8 mouse cellular contexts compared by ENCODE assay signal in genomic region chr7:18925162-18925938, GRCm38 (mm10). TPM values are rescaled to one million over a fixed set of nuclear protein-coding genes. Genes with fewer than 3 reads are reported as not detected.
DNase-seq lines count a peak whose midpoint lies in the region; ATAC-seq and TF ChIP-seq lines count a peak whose summit lies in the region.

Gene Nova2 (plus strand): TSS chr7:18925888.

- 0% methylated on average over 21 of the region's 45 CpGs for WGBS in forebrain, embryonic 14.5 days
- 2% methylated on average over 33 of the region's 45 CpGs for WGBS in liver, embryonic 14.5 days (ENCODE audit: insufficient replicate concordance)
- 1% methylated on average over 30 of the region's 45 CpGs for WGBS in stomach, embryonic 14.5 days

- H3K9me3 ChIP-seq in ES-Bruce4 (replicated peaks; ENCODE audit: control insufficient read depth, insufficient read depth, low read length, poor library complexity, severe bottlenecking), result no peaks in the 10 kb centered on the region
- H3K9me3 ChIP-seq in forebrain, embryonic 14.5 days (replicated peaks; ENCODE audit: control insufficient read depth, low read length), result no peaks in the 10 kb centered on the region
- H3K9me3 ChIP-seq in liver, embryonic 14.5 days (ENCODE audit: control insufficient read depth, low read length), result no peaks in the 10 kb centered on the region
- no peaks in the 10 kb centered on the region for H3K9me3 ChIP-seq in stomach, embryonic 14.5 days (ENCODE audit: control insufficient read depth, low read depth, low read length)

- peak within 1 kb of the TSS; percentile 76 for H3K4me3 ChIP-seq in ES-Bruce4 (ENCODE audit: low read depth, low read length)
- H3K4me3 ChIP-seq in forebrain, embryonic 14.5 days (ENCODE audit: low read depth, low read length), result peak within 1 kb of the TSS; percentile 97
- peak within 1 kb of the TSS in 1 of 2 experiments; percentile 26; a peak in 2 of 4 replicates for H3K4me3 ChIP-seq in liver, embryonic 14.5 days (ENCODE audit: insufficient read depth in 1 of 2, low read depth in 2 of 2, low read length in 2 of 2)
- peak within 1 kb of the TSS; percentile 45 for H3K4me3 ChIP-seq in stomach, embryonic 14.5 days (ENCODE audit: low read depth, low read length)

- H3K9ac ChIP-seq in ES-Bruce4 (ENCODE audit: low read depth, poor library complexity, severe bottlenecking), result peak within 1 kb of the TSS; percentile 87
- H3K9ac ChIP-seq in forebrain, embryonic 14.5 days (ENCODE audit: low read length), result peak within 1 kb of the TSS; percentile 99
- no peak within 1 kb of the TSS for H3K9ac ChIP-seq in liver, embryonic 14.5 days (replicated peaks)
- H3K9ac ChIP-seq in stomach, embryonic 14.5 days (replicated peaks; ENCODE audit: low read depth, low read length), result peak within 1 kb of the TSS; percentile 50; the same call in 1 of the 2 replicates

- DNase-seq in forebrain, embryonic 14.5 days (ENCODE audit: low spot score), result peak; percentile 98
- peak; percentile 86 to 88 for DNase-seq in heart, postnatal 10 days
- peak; percentile 90 to 91 for DNase-seq in kidney, postnatal 36 days
- DNase-seq in liver, embryonic 14.5 days (ENCODE audit: low read depth in 3 of 3, low spot score in 3 of 3), result peak; percentile 39 to 57 (median 50)
- peak; percentile 92 for DNase-seq in neural tube, embryonic 10.5 days (ENCODE audit: extremely low spot score, low spot score)

- H3K36me3 ChIP-seq in ES-Bruce4 (ENCODE audit: control insufficient read depth, insufficient read depth, low read length, poor library complexity, severe bottlenecking), result no peaks in the 10 kb centered on the region
- H3K36me3 ChIP-seq in forebrain, embryonic 14.5 days (ENCODE audit: control insufficient read depth, insufficient read depth, low read length), result no peaks in the 10 kb centered on the region
- H3K36me3 ChIP-seq in liver, embryonic 14.5 days (replicated peaks; ENCODE audit: control insufficient read depth, insufficient read depth, low read depth), result no peaks in the 10 kb centered on the region
- H3K36me3 ChIP-seq in stomach, embryonic 14.5 days (ENCODE audit: control insufficient read depth, insufficient read depth, low read length), result no peaks in the 10 kb centered on the region

- no peak for TF ChIP-seq CTCF in ES-Bruce4 (IDR thresholded peaks at IDR 0.05; ENCODE audit: low read depth, low read length)
- TF ChIP-seq CTCF in liver, embryonic 14.5 days (IDR thresholded peaks at IDR 0.05; ENCODE audit: low read depth), result no peak; the same call in 1 of the 2 replicates

- ATAC-seq in cerebellum, adult (ENCODE audit: insufficient number of reproducible peaks, low FRiP score, low TSS enrichment), result peak; percentile 71
- peak; percentile 85 for ATAC-seq in forebrain, embryonic 14.5 days
- peak; percentile 79 for ATAC-seq in liver, embryonic 14.5 days (ENCODE audit: insufficient read depth)
- ATAC-seq in stomach, embryonic 14.5 days (ENCODE audit: insufficient number of reproducible peaks, insufficient read depth, low FRiP score, low read depth), result peak; percentile 88

- H3K27ac ChIP-seq in ES-Bruce4 (ENCODE audit: insufficient read depth, low read length), result no peak within 1 kb of the TSS
- H3K27ac ChIP-seq in forebrain, embryonic 14.5 days (ENCODE audit: low read depth, low read length), result peak within 1 kb of the TSS; percentile 95
- no peak within 1 kb of the TSS for H3K27ac ChIP-seq in liver, embryonic 14.5 days
- no peak within 1 kb of the TSS for H3K27ac ChIP-seq in stomach, embryonic 14.5 days (ENCODE audit: low read length)

- H3K4me1 ChIP-seq in ES-Bruce4 (ENCODE audit: control insufficient read depth, insufficient read depth, low read length), result peaks cover 3% of the 10 kb centered on the region
- peaks cover 50% of the 10 kb centered on the region for H3K4me1 ChIP-seq in forebrain, embryonic 14.5 days (ENCODE audit: control insufficient read depth, insufficient read depth, low read length)
- H3K4me1 ChIP-seq in liver, embryonic 14.5 days (replicated peaks; ENCODE audit: control insufficient read depth in 2 of 2, insufficient read depth in 2 of 2, low read length in 1 of 2), result no peaks in the 10 kb centered on the region
- H3K4me1 ChIP-seq in stomach, embryonic 14.5 days (ENCODE audit: control insufficient read depth, insufficient read depth, low read length), result no peaks in the 10 kb centered on the region

- no peak for TF ChIP-seq EP300 in ES-Bruce4 (IDR thresholded peaks at IDR 0.05; ENCODE audit: insufficient read depth, low read depth, low read length)
- no peak for TF ChIP-seq EP300 in liver, embryonic 14.5 days (IDR thresholded peaks at IDR 0.05; ENCODE audit: low read depth)

- intact Hi-C loops in heart, postnatal 10 days (cut with DNase I), result no loop called here

- 0 out of 2 replicates have a peak, but pooled peaks cover 2% of the 10 kb centered on the region for H3K27me3 ChIP-seq in ES-Bruce4 (ENCODE audit: control insufficient read depth, insufficient read depth, low read length, poor library complexity, severe bottlenecking)
- H3K27me3 ChIP-seq in forebrain, embryonic 14.5 days (replicated peaks; ENCODE audit: control insufficient read depth, insufficient read depth, low read length), result no peaks in the 10 kb centered on the region
- peaks cover 40% of the 10 kb centered on the region for H3K27me3 ChIP-seq in liver, embryonic 14.5 days (ENCODE audit: control insufficient read depth, insufficient read depth, low read length)
- 0 out of 2 replicates have a peak, but pooled peaks cover 20% of the 10 kb centered on the region for H3K27me3 ChIP-seq in stomach, embryonic 14.5 days (ENCODE audit: control insufficient read depth, insufficient read depth, low read length)

- TF ChIP-seq POLR2A in ES-Bruce4 (IDR thresholded peaks at IDR 0.05; ENCODE audit: insufficient read depth, low read length), result no peak

- H3K4me2 ChIP-seq in forebrain, embryonic 14.5 days (ENCODE audit: low read length), result peak within 1 kb of the TSS; percentile 76
- H3K4me2 ChIP-seq in liver, embryonic 14.5 days (ENCODE audit: low read depth), result peak within 1 kb of the TSS; percentile 49
- H3K4me2 ChIP-seq in stomach, embryonic 14.5 days (replicated peaks; ENCODE audit: low read depth, low read length), result peak within 1 kb of the TSS; percentile 92

RNA-seq across cellular contexts. Expression of gene Nova2, which starts in this region (rescaled TPM):
- polyA plus RNA-seq in ES-Bruce4 (2011; ENCODE audit: insufficient read depth, insufficient read length, low read depth, missing spikeins), result 7.5 TPM in 2 replicates
- polyA plus RNA-seq in forebrain, embryonic 14.5 days (2014; fragmentation: Nextera tagmentation; extraction: Ambion mirVana), result 13.1 and 15.7 TPM in 2 replicates
- total RNA-seq in heart, postnatal 10 days (2021), result 10 to 100 TPM in 1 of 2 experiments, 1 to 10 TPM in 1; 9.9 to 10.1 TPM
- polyA plus RNA-seq in liver, embryonic 14.5 days (2012; rRNA removed), result 0.11 TPM in 2 replicates
- polyA plus RNA-seq in liver, embryonic 14.5 days (2014; fragmentation: Nextera tagmentation; extraction: Ambion mirVana), result 0.03 and 0.05 TPM in 2 replicates
- 0.81 and 1.2 TPM in 2 replicates for polyA plus RNA-seq in stomach, embryonic 14.5 days (2014; fragmentation: Nextera tagmentation; extraction: Ambion mirVana)

Comparison
In these comparisons a context has a peak if more than half of its experiments do, and no peak if none do; other contexts are left out.
1. Peak in DNase-seq, ATAC-seq and H3K4me2 ChIP-seq in liver, embryonic 14.5 days; RNA of the gene not detected or under 1 TPM.